Mouse (Mus musculus): ENCODE data around the gene Atp6v1e1. TPM values are rescaled to one million over a fixed set of nuclear protein-coding genes. Genes with fewer than 3 reads are reported as not detected.

Atp6v1e1 gene
- polyA plus RNA-seq, 1 experiment from 2014 or later: 102 TPM

- Histone ChIP-seq H3K4me2 (replicated peaks) (no peak overlapping the region), H3K4me1 (no peaks in the 10 kb centered on the region), H3K9me3 (no peaks in the 10 kb centered on the region), H3K36me3 (peaks cover 3% of the 10 kb centered on the region; the same call in 1 of the 2 replicates), H3K9ac (no peak overlapping the region), H3K4me3 (no peak overlapping the region), H3K27me3 (no peaks in the 10 kb centered on the region), H3K27ac (no peak overlapping the region)
- 60% methylated on average over 7 of the region's 7 CpGs for WGBS
- ATAC-seq (ENCODE audit: low FRiP score, low read depth): no peak
Observed at GRCm38 (mm10) chr6:120784351-120784750, 38.2 kb downstream of the Atp6v1e1 start.

DNA sequence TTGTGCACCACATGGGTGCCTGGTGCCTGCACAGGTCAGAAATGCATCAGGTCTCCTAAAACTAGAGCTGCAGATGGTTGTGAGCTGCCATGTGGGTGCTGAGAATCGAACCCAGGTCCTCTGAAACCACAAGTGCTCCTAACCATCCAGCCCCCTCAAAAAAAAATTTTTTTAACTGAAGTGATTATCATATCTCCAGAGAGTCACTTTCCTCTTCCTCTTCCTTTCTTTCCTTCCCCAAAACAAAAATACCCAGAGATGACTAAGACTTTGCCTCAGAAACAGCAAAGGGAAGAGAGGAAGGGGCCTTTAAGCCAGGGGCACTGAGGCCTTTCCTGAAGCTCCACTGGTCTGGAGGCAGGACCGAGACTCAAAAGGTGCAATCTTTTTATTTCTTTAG is 39.6 kb downstream of the Atp6v1e1 start:
- Histone ChIP-seq H3K9ac (no peak overlapping the region), H3K27ac (no peak overlapping the region), H3K4me3 (no peak overlapping the region), H3K27me3 (no peaks in the 10 kb centered on the region), H3K36me3 (no peaks in the 10 kb centered on the region), H3K9me3 (no peaks in the 10 kb centered on the region), H3K4me1 (no peaks in the 10 kb centered on the region), H3K4me2 (replicated peaks) (no peak overlapping the region)
- ATAC-seq (ENCODE audit: low FRiP score, low read depth): no peak
- WGBS: 89% methylated on average over 2 of the region's 2 CpGs

DNA sequence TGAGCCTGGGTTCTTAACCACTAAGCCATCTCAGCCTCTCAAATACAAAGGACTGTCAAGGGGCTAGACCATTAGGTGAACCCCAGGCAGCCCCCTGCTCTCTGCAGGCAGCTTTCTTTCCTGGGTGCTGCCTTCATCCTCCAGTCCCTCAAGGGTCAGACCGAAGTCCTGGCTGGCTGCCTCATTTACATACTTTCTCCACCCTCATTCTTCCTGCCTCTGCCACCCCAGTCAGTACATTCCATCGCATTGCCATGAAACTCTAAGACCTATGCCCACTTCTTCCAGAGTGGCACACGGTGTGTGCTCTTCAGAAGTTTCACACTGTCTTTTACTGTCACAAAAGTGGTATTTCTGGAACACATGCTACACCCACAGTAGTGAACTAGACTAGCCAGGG is 44.4 kb downstream of the Atp6v1e1 start:
- Histone ChIP-seq H3K36me3 (no peaks in the 10 kb centered on the region), H3K9ac (no peak overlapping the region), H3K27me3 (no peaks in the 10 kb centered on the region), H3K9me3 (no peaks in the 10 kb centered on the region), H3K4me2 (replicated peaks) (no peak overlapping the region), H3K4me1 (peaks cover 6% of the 10 kb centered on the region; the same call in 1 of the 2 replicates), H3K27ac (no peak overlapping the region), H3K4me3 (no peak overlapping the region)
- no peak for ATAC-seq (ENCODE audit: low FRiP score, low read depth)
- 61% methylated on average over 3 of the region's 3 CpGs for WGBS

GRCm38 (mm10) chr6:120777533-120777932 is 45.1 kb downstream of the Atp6v1e1 start:
- no peaks in the 10 kb centered on the region for H3K36me3 ChIP-seq
- peaks cover 6% of the 10 kb centered on the region; the same call in 1 of the 2 replicates for H3K4me1 ChIP-seq
- no peaks in the 10 kb centered on the region for H3K9me3 ChIP-seq
- 84% methylated on average over 9 of the region's 9 CpGs for WGBS
- no peak overlapping the region for H3K4me3 ChIP-seq
- ATAC-seq (ENCODE audit: low FRiP score, low read depth): no peak
- H3K9ac ChIP-seq: no peak overlapping the region
- H3K27me3 ChIP-seq: no peaks in the 10 kb centered on the region
- H3K27ac ChIP-seq: no peak overlapping the region
- H3K4me2 ChIP-seq (replicated peaks): no peak overlapping the region

DNA sequence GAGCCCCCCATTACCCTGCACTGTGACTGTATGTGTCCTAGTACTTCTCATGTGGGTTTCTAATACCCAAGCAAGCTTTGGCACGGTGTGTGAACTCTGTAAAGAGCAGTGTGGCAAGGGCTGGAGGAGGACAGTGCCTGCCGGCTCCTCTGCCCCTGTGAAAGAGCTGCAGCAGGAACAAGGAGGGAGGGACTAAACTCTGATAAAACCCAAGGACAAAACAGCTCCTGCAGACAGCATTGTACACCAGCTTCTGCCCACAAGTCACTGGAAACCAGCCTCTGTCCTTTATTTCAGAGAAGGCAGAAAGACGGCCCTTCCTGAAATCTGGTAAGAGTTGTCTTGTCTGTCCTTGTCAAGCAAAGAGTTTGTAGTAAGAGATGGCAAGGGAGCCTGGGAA is 46.3 kb downstream of the Atp6v1e1 start:
- no peak overlapping the region for H3K9ac ChIP-seq
- H3K4me2 ChIP-seq (replicated peaks): no peak overlapping the region
- ATAC-seq (ENCODE audit: low FRiP score, low read depth): no peak
- no peaks in the 10 kb centered on the region for H3K9me3 ChIP-seq
- no peak overlapping the region for H3K27ac ChIP-seq
- peaks cover 2% of the 10 kb centered on the region; the same call in 1 of the 2 replicates for H3K36me3 ChIP-seq
- 80% methylated on average over 3 of the region's 3 CpGs for WGBS
- H3K27me3 ChIP-seq: no peaks in the 10 kb centered on the region
- no peak overlapping the region for H3K4me3 ChIP-seq
- peaks cover 6% of the 10 kb centered on the region; the same call in 1 of the 2 replicates for H3K4me1 ChIP-seq

DNA sequence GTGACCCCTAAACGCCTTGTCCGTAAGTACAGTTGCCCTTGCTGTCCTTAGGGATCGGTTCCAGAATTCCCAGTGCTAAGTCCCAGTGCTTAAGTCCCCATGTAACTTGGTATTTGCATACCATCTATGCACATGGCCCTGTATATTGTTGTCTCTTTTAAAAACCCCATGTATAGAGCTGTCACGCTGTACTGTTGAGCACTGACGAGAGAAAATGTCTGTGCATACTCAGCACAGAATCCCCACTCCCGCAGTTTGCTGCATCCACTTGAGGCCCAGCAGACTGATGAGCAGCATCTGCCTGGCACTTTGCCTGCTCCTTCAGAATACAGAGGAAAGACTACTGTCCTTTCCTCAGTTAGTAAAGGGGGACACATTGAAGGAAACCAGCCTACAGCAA is 48.8 kb downstream of the Atp6v1e1 start:
- H3K4me3 ChIP-seq: no peak overlapping the region
- ATAC-seq (ENCODE audit: low FRiP score, low read depth): no peak
- WGBS: 82% methylated on average over 6 of the region's 6 CpGs

DNA sequence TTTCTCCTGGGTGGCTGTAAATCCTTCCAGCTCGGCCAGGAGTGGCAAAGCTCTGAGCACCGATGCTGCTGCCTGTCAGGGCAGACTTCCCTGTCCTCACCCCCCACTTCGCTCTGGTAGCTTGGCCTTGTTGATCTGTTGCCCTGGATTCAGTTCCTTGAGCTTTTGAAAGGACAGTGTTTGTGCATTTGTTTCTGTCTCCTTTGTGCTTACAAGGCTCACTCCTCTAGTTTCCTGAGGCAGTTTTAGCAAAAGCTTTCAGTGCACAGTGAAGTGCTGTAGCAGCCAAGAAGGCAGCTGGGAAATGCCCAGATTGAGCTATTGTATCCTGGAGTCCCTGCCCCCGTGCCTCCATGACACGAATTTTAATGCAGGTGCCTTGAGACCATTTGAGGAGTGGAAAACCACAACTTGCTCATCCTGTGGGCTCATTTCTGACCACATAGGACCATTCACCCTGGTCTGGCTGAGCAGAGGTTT is 49.4 kb downstream of the Atp6v1e1 start, which contains the start of gene Slc25a18:
TSS of gene Slc25a18 (plus strand) at position 430 of the 480 bp plus-strand sequence.
- Histone ChIP-seq H3K27ac (no peak within 1 kb of the TSS), H3K4me2 (replicated peaks) (no peak within 1 kb of the TSS), H3K4me3 (no peak within 1 kb of the TSS), H3K9me3 (no peaks in the 10 kb centered on the region), H3K9ac (no peak within 1 kb of the TSS), H3K36me3 (peaks cover 4% of the 10 kb centered on the region; the same call in 1 of the 2 replicates), H3K27me3 (no peaks in the 10 kb centered on the region), H3K4me1 (peaks cover 6% of the 10 kb centered on the region; the same call in 1 of the 2 replicates)
- no peak for ATAC-seq (ENCODE audit: low FRiP score, low read depth)
- WGBS: 65% methylated on average over 5 of the region's 5 CpGs

More for the DNA sequence above, 48.8 kb downstream of the Atp6v1e1 start:
- Histone ChIP-seq H3K9me3 (no peaks in the 10 kb centered on the region), H3K9ac (no peak overlapping the region), H3K36me3 (peaks cover 4% of the 10 kb centered on the region; the same call in 1 of the 2 replicates), H3K27me3 (no peaks in the 10 kb centered on the region), H3K27ac (no peak overlapping the region), H3K4me1 (peaks cover 6% of the 10 kb centered on the region; the same call in 1 of the 2 replicates), H3K4me2 (replicated peaks) (no peak overlapping the region)

GRCm38 (mm10) chr6:120772025-120772424 is 50.6 kb downstream of the Atp6v1e1 start:
- H3K4me3 ChIP-seq: no peak overlapping the region
- no peak overlapping the region for H3K27ac ChIP-seq
- H3K27me3 ChIP-seq: no peaks in the 10 kb centered on the region
- no peak overlapping the region for H3K4me2 ChIP-seq (replicated peaks)
- H3K4me1 ChIP-seq: peaks cover 6% of the 10 kb centered on the region; the same call in 1 of the 2 replicates
- H3K9ac ChIP-seq: no peak overlapping the region
- no peaks in the 10 kb centered on the region for H3K9me3 ChIP-seq
- ATAC-seq (ENCODE audit: low FRiP score, low read depth): no peak
- peaks cover 7% of the 10 kb centered on the region; the same call in 1 of the 2 replicates for H3K36me3 ChIP-seq

DNA sequence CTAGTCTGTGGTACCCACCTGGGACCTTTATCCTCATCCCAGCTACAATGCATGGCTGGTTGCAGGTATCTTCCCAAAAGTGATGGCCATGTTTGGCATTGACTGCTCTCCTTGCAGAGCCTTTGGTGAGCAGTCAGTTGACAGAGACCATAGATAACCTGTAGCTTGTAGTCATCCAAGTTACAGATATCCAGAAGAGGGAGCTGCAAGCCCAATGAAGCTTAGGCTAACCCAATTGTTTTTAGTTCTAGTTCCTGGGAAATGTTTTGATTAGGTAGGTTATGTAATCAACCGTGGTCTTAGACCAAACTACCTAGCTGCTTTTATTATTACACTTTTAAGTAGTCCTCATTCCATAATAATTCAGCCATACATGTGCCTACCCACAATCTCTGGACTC is 51.2 kb downstream of the Atp6v1e1 start:
- peaks cover 10% of the 10 kb centered on the region for H3K36me3 ChIP-seq
- no peak for ATAC-seq (ENCODE audit: low FRiP score, low read depth)
- H3K4me2 ChIP-seq (replicated peaks): no peak overlapping the region
- no peak overlapping the region for H3K9ac ChIP-seq
- no peaks in the 10 kb centered on the region for H3K9me3 ChIP-seq
- H3K4me3 ChIP-seq: no peak overlapping the region
- H3K27ac ChIP-seq: no peak overlapping the region
- H3K27me3 ChIP-seq: no peaks in the 10 kb centered on the region
- H3K4me1 ChIP-seq: peaks cover 6% of the 10 kb centered on the region; the same call in 1 of the 2 replicates
- 86% methylated on average over 1 of the region's 1 CpGs for WGBS

GRCm38 (mm10) chr6:120769972-120770371 is 52.6 kb downstream of the Atp6v1e1 start:
- H3K9ac ChIP-seq: no peak overlapping the region
- 94% methylated on average over 1 of the region's 1 CpGs for WGBS
- no peaks in the 10 kb centered on the region for H3K9me3 ChIP-seq
- no peak for ATAC-seq (ENCODE audit: low FRiP score, low read depth)
- no peaks in the 10 kb centered on the region for H3K27me3 ChIP-seq
- no peak overlapping the region for H3K4me3 ChIP-seq
- peaks cover 5% of the 10 kb centered on the region; the same call in 1 of the 2 replicates for H3K4me1 ChIP-seq
- no peak overlapping the region for H3K4me2 ChIP-seq (replicated peaks)
- peaks cover 14% of the 10 kb centered on the region for H3K36me3 ChIP-seq
- no peak overlapping the region for H3K27ac ChIP-seq

GRCm38 (mm10) chr6:120761151-120761550 is 61.4 kb downstream of the Atp6v1e1 start:
- H3K9me3 ChIP-seq: no peaks in the 10 kb centered on the region

GRCm38 (mm10) chr6:120746416-120746815 is 76.2 kb downstream of the Atp6v1e1 start:
- no peak overlapping the region for H3K9ac ChIP-seq
- H3K27ac ChIP-seq: no peak overlapping the region
- no peak overlapping the region for H3K4me3 ChIP-seq
- ATAC-seq (ENCODE audit: low FRiP score, low read depth): no peak
- H3K36me3 ChIP-seq: peaks cover 9% of the 10 kb centered on the region
- H3K4me2 ChIP-seq (replicated peaks): no peak overlapping the region
- WGBS: 96% methylated on average over 2 of the region's 2 CpGs
- no peaks in the 10 kb centered on the region for H3K4me1 ChIP-seq
- H3K9me3 ChIP-seq: no peaks in the 10 kb centered on the region
- H3K27me3 ChIP-seq: no peaks in the 10 kb centered on the region

More at GRCm38 (mm10) chr6:120761151-120761550, 61.4 kb downstream of the Atp6v1e1 start:
- no peak overlapping the region for H3K4me3 ChIP-seq
- no peak overlapping the region for H3K27ac ChIP-seq
- H3K36me3 ChIP-seq: peaks cover 45% of the 10 kb centered on the region
- H3K4me1 ChIP-seq: no peaks in the 10 kb centered on the region
- 83% methylated on average over 2 of the region's 2 CpGs for WGBS
- H3K4me2 ChIP-seq (replicated peaks): no peak overlapping the region
- no peaks in the 10 kb centered on the region for H3K27me3 ChIP-seq
- no peak overlapping the region for H3K9ac ChIP-seq
- no peak for ATAC-seq (ENCODE audit: low FRiP score, low read depth)

Data from limb, embryonic 13.5 days (tissue).